Mouse (Mus musculus) heart, adult 9 months (tissue): ENCODE data around the gene Mybbp1a.
"Not testable (repeated sequence)": the region's sequence is repeated elsewhere in the genome, so short reads cannot be mapped to it uniquely, and the experiment has no call there.

Source experiments
- DNase-seq, 2 experiments: peaks; one replicate each; pipeline ENCODE4 v3.0.0; 2022; ENCODE audit warnings: low spot score in 2 of 2

The Mybbp1a gene

GRCm38 (mm10) chr11:72413016-72413415 lies 28.1 kb upstream of the Mybbp1a start:
- peak; percentile 89 to 93 for DNase-seq

GRCm38 (mm10) chr11:72413601-72414190 lies 27.5 kb upstream of the Mybbp1a start:
- no peak for DNase-seq

- DNase-seq, result peak in 1 of 2 experiments; percentile 38
Measured at GRCm38 (mm10) chr11:72415155-72415554, 26.0 kb upstream of the Mybbp1a start.

- peak; percentile 78 to 85 for DNase-seq
Measured at GRCm38 (mm10) chr11:72416666-72417065, 24.5 kb upstream of the Mybbp1a start.

GRCm38 (mm10) chr11:72417376-72417775 lies 23.8 kb upstream of the Mybbp1a start:
- DNase-seq, result no peak

- no peak for DNase-seq
Measured at GRCm38 (mm10) chr11:72418227-72418626, 22.9 kb upstream of the Mybbp1a start.

- no peak for DNase-seq
Measured at GRCm38 (mm10) chr11:72419006-72419405, 22.1 kb upstream of the Mybbp1a start.

GRCm38 (mm10) chr11:72420460-72421122 lies 20.6 kb upstream of the Mybbp1a start:
- no peak for DNase-seq

GRCm38 (mm10) chr11:72421518-72422278 lies 19.5 kb upstream of the Mybbp1a start:
- DNase-seq, result no peak

GRCm38 (mm10) chr11:72423686-72424085 lies 17.5 kb upstream of the Mybbp1a start:
- DNase-seq, result no peak

GRCm38 (mm10) chr11:72425201-72425600 lies 16.0 kb upstream of the Mybbp1a start:
- no peak for DNase-seq

GRCm38 (mm10) chr11:72426884-72427283 lies 14.3 kb upstream of the Mybbp1a start:
- DNase-seq, result no peak

- DNase-seq, result peak; percentile 79 to 91
Measured at GRCm38 (mm10) chr11:72428694-72429093, 12.5 kb upstream of the Mybbp1a start.

- peak; percentile 77 to 86 for DNase-seq
Measured at GRCm38 (mm10) chr11:72429288-72429690, 11.9 kb upstream of the Mybbp1a start.

GRCm38 (mm10) chr11:72430311-72431068 lies 10.7 kb upstream of the Mybbp1a start:
- DNase-seq, result not testable (repeated sequence)

GRCm38 (mm10) chr11:72434963-72435693 lies 6.0 kb upstream of the Mybbp1a start, which contains the start of gene Ggt6:
Ggt6 (plus strand) TSS chr11:72435526.
- no peak for DNase-seq

- DNase-seq, result peak; percentile 50 to 65
Measured at GRCm38 (mm10) chr11:72435694-72436045, 5.5 kb upstream of the Mybbp1a start.

GRCm38 (mm10) chr11:72436271-72436670 lies 4.9 kb upstream of the Mybbp1a start:
- DNase-seq, result no peak

- no peak for DNase-seq
Measured at GRCm38 (mm10) chr11:72436756-72437650, 4.2 kb upstream of the Mybbp1a start.

GRCm38 (mm10) chr11:72438411-72438810 lies 2.7 kb upstream of the Mybbp1a start:
- no peak for DNase-seq
